Mouse (Mus musculus): ENCODE measurements at regions not wholly inside any gene's neighbourhood (a gene's known extent, or its start where the extent isn't known, plus 50 kb on each side); places are given as distances from the start of the nearest gene placed in this dataset.

DNA sequence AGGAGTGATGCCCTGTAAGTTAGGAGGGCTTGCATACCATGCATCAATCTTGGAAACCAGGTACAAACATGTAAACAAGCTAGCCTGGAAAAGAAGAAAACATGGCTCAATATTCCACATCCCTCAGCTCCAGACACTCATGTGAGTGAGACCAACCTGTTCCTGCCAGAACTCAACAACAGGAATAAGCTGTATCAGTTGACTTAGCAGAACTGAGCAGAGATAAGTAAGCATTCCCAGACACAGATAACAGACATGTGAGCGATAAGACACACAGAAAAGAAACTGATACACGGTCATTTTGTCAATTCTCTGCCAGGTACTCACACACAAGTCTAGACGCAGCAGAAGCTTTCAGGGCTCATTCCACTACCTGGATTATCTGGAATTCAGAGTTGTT lies 198.7 kb downstream of the Ibtk start:
- no peaks in the 10 kb centered on the region for H3K36me3 ChIP-seq (ENCODE audit: control insufficient read depth, insufficient read depth, low read length)
- H3K27me3 ChIP-seq (ENCODE audit: control insufficient read depth, insufficient read depth, low read length), result no peaks in the 10 kb centered on the region
- no peaks in the 10 kb centered on the region for H3K4me1 ChIP-seq (replicated peaks; ENCODE audit: control insufficient read depth, insufficient read depth, low read length)
- H3K4me3 ChIP-seq (ENCODE audit: low read depth, low read length), result no peak overlapping the region
- DNase-seq (ENCODE audit: low spot score) (no peak), ATAC-seq (ENCODE audit: low FRiP score) (no peak)
- H3K27ac ChIP-seq (ENCODE audit: low read depth, low read length), result no peak overlapping the region
- no peaks in the 10 kb centered on the region for H3K9me3 ChIP-seq (ENCODE audit: control insufficient read depth, low read length)
- 88% methylated on average over 3 of the region's 3 CpGs for WGBS
- no peak overlapping the region for H3K9ac ChIP-seq (ENCODE audit: low read depth, low read length)
- H3K4me2 ChIP-seq (replicated peaks; ENCODE audit: low read depth, low read length), result no peak overlapping the region

GRCm38 (mm10) chr9:85546226-85546625 lies 202.9 kb downstream of the Ibtk start:
- 85% methylated on average over 2 of the region's 2 CpGs for WGBS
- no peak for DNase-seq (ENCODE audit: low spot score)
- Histone ChIP-seq H3K9ac (ENCODE audit: low read depth, low read length) (no peak overlapping the region), H3K4me3 (ENCODE audit: low read depth, low read length) (no peak overlapping the region), H3K4me1 (replicated peaks; ENCODE audit: control insufficient read depth, insufficient read depth, low read length) (no peaks in the 10 kb centered on the region), H3K36me3 (ENCODE audit: control insufficient read depth, insufficient read depth, low read length) (no peaks in the 10 kb centered on the region), H3K27ac (ENCODE audit: low read depth, low read length) (no peak overlapping the region), H3K9me3 (ENCODE audit: control insufficient read depth, low read length) (no peaks in the 10 kb centered on the region), H3K4me2 (replicated peaks; ENCODE audit: low read depth, low read length) (no peak overlapping the region), H3K27me3 (ENCODE audit: control insufficient read depth, insufficient read depth, low read length) (no peaks in the 10 kb centered on the region)
- ATAC-seq (ENCODE audit: low FRiP score), result no peak

GRCm38 (mm10) chr9:85545566-85545965 lies 203.6 kb downstream of the Ibtk start:
- H3K27me3 ChIP-seq (ENCODE audit: control insufficient read depth, insufficient read depth, low read length), result no peaks in the 10 kb centered on the region
- H3K27ac ChIP-seq (ENCODE audit: low read depth, low read length), result no peak overlapping the region
- no peak overlapping the region for H3K4me3 ChIP-seq (ENCODE audit: low read depth, low read length)
- H3K36me3 ChIP-seq (ENCODE audit: control insufficient read depth, insufficient read depth, low read length), result no peaks in the 10 kb centered on the region
- no peak for ATAC-seq (ENCODE audit: low FRiP score)
- H3K4me2 ChIP-seq (replicated peaks; ENCODE audit: low read depth, low read length), result no peak overlapping the region
- no peaks in the 10 kb centered on the region for H3K9me3 ChIP-seq (ENCODE audit: control insufficient read depth, low read length)
- H3K4me1 ChIP-seq (replicated peaks; ENCODE audit: control insufficient read depth, insufficient read depth, low read length), result no peaks in the 10 kb centered on the region
- DNase-seq (ENCODE audit: low spot score), result no peak
- H3K9ac ChIP-seq (ENCODE audit: low read depth, low read length), result no peak overlapping the region
- WGBS, result 90% methylated on average over 1 of the region's 1 CpGs

DNA sequence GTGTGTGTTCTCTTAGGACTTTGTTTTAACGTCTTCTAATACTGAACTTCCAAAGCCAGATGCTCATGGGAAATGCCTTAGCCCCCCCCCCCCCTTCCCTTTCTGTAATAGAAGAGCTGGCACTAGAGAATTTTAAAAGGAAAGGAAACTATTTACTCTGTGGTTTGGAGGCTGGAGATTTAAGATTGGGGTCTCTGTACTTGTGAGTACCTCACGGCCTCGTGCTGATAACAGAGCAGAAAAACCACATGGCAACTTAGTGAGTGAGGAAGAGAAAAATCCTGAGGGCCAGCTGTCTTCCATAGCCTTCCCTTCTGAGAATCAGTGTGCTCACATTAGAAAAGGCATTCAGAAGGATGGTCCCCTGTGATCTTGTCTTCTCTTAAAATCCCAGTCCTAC lies 210.6 kb downstream of the Ibtk start:
- ATAC-seq (ENCODE audit: low FRiP score), result no peak
- 71% methylated on average over 3 of the region's 3 CpGs for WGBS
- no peak for DNase-seq (ENCODE audit: low spot score)
- Histone ChIP-seq H3K4me1 (replicated peaks; ENCODE audit: control insufficient read depth, insufficient read depth, low read length) (no peaks in the 10 kb centered on the region), H3K4me2 (replicated peaks; ENCODE audit: low read depth, low read length) (no peak overlapping the region), H3K36me3 (ENCODE audit: control insufficient read depth, insufficient read depth, low read length) (no peaks in the 10 kb centered on the region), H3K27ac (ENCODE audit: low read depth, low read length) (no peak overlapping the region), H3K27me3 (ENCODE audit: control insufficient read depth, insufficient read depth, low read length) (no peaks in the 10 kb centered on the region), H3K9me3 (ENCODE audit: control insufficient read depth, low read length) (no peaks in the 10 kb centered on the region), H3K9ac (ENCODE audit: low read depth, low read length) (no peak overlapping the region), H3K4me3 (ENCODE audit: low read depth, low read length) (no peak overlapping the region)

- ATAC-seq (ENCODE audit: low FRiP score), result no peak
- no peak for DNase-seq (ENCODE audit: low spot score)
- no peaks in the 10 kb centered on the region for H3K4me1 ChIP-seq (replicated peaks; ENCODE audit: control insufficient read depth, insufficient read depth, low read length)
- H3K27me3 ChIP-seq (ENCODE audit: control insufficient read depth, insufficient read depth, low read length), result no peaks in the 10 kb centered on the region
- no peak overlapping the region for H3K27ac ChIP-seq (ENCODE audit: low read depth, low read length)
- no peak overlapping the region for H3K9ac ChIP-seq (ENCODE audit: low read depth, low read length)
- H3K9me3 ChIP-seq (ENCODE audit: control insufficient read depth, low read length), result no peaks in the 10 kb centered on the region
- 91% methylated on average over 3 of the region's 3 CpGs for WGBS
- no peaks in the 10 kb centered on the region for H3K36me3 ChIP-seq (ENCODE audit: control insufficient read depth, insufficient read depth, low read length)
- no peak overlapping the region for H3K4me2 ChIP-seq (replicated peaks; ENCODE audit: low read depth, low read length)
- H3K4me3 ChIP-seq (ENCODE audit: low read depth, low read length), result no peak overlapping the region
These were observed 201.3 kb upstream of the Tent5a start for GRCm38 (mm10) chr9:85528421-85528820.

DNA sequence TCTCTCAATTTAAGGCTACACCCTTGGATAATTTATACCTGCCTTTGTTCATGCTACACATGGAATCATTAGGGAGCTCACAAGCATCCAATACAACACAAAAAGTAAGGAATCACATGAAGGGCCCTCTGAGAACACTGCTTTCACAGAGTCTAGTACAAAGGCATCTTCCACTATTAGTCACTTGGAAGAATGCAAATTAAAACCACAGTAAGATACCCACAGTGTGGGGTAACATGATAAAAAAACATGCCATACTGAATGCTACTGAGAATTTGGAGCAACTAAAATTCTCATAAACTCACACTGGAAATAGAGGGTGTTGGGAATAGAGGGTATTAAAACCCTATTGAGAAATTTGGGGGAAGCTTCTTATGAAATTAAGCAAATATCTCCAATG lies 197.6 kb upstream of the Tent5a start:
- Histone ChIP-seq H3K27me3 (ENCODE audit: control insufficient read depth, insufficient read depth, low read length) (no peaks in the 10 kb centered on the region), H3K9ac (ENCODE audit: low read depth, low read length) (no peak overlapping the region), H3K9me3 (ENCODE audit: control insufficient read depth, low read length) (no peaks in the 10 kb centered on the region), H3K4me1 (replicated peaks; ENCODE audit: control insufficient read depth, insufficient read depth, low read length) (no peaks in the 10 kb centered on the region), H3K27ac (ENCODE audit: low read depth, low read length) (no peak overlapping the region), H3K4me2 (replicated peaks; ENCODE audit: low read depth, low read length) (no peak overlapping the region), H3K36me3 (ENCODE audit: control insufficient read depth, insufficient read depth, low read length) (no peaks in the 10 kb centered on the region), H3K4me3 (ENCODE audit: low read depth, low read length) (no peak overlapping the region)
- DNase-seq (ENCODE audit: low spot score) (no peak), ATAC-seq (ENCODE audit: low FRiP score) (no peak)

DNA sequence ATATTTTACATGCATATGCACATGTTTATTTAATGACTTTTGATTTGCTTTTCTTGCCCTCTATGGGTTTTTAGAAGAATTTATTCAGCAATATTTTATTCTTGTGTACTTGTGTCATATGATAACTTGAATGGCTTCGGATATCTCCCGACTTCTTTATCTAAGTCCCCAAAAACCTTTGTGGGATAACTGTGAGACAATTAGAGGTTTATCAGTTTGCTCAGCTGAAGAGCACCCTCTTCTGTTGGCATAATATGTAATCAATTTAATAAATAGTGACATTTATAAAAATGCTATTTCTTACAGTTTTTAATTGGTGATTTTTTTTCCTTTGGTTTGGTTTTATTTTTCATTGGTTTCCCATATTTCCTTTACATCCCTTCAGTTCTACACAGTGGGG lies 194.2 kb upstream of the Tent5a start:
- H3K27ac ChIP-seq (ENCODE audit: low read depth, low read length), result no peak overlapping the region
- no peaks in the 10 kb centered on the region for H3K9me3 ChIP-seq (ENCODE audit: control insufficient read depth, low read length)
- no peak for DNase-seq (ENCODE audit: low spot score)
- H3K27me3 ChIP-seq (ENCODE audit: control insufficient read depth, insufficient read depth, low read length), result no peaks in the 10 kb centered on the region
- WGBS, result 90% methylated on average over 2 of the region's 2 CpGs
- H3K4me1 ChIP-seq (replicated peaks; ENCODE audit: control insufficient read depth, insufficient read depth, low read length), result no peaks in the 10 kb centered on the region
- H3K4me2 ChIP-seq (replicated peaks; ENCODE audit: low read depth, low read length), result no peak overlapping the region
- H3K9ac ChIP-seq (ENCODE audit: low read depth, low read length), result no peak overlapping the region
- no peak overlapping the region for H3K4me3 ChIP-seq (ENCODE audit: low read depth, low read length)
- no peak for ATAC-seq (ENCODE audit: low FRiP score)
- no peaks in the 10 kb centered on the region for H3K36me3 ChIP-seq (ENCODE audit: control insufficient read depth, insufficient read depth, low read length)

- Histone ChIP-seq H3K27ac (ENCODE audit: low read depth, low read length) (no peak overlapping the region), H3K27me3 (ENCODE audit: control insufficient read depth, insufficient read depth, low read length) (no peaks in the 10 kb centered on the region), H3K4me3 (ENCODE audit: low read depth, low read length) (no peak overlapping the region), H3K9ac (ENCODE audit: low read depth, low read length) (no peak overlapping the region), H3K9me3 (ENCODE audit: control insufficient read depth, low read length) (no peaks in the 10 kb centered on the region), H3K4me1 (replicated peaks; ENCODE audit: control insufficient read depth, insufficient read depth, low read length) (no peaks in the 10 kb centered on the region), H3K36me3 (ENCODE audit: control insufficient read depth, insufficient read depth, low read length) (no peaks in the 10 kb centered on the region), H3K4me2 (replicated peaks; ENCODE audit: low read depth, low read length) (no peak overlapping the region)
- 88% methylated on average over 6 of the region's 6 CpGs for WGBS
- ATAC-seq (ENCODE audit: low FRiP score), result no peak
- DNase-seq (ENCODE audit: low spot score), result no peak
These were observed 193.8 kb upstream of the Tent5a start for GRCm38 (mm10) chr9:85520941-85521340.

GRCm38 (mm10) chr9:85499006-85499405 lies 171.9 kb upstream of the Tent5a start:
- 75% methylated on average over 4 of the region's 4 CpGs for WGBS
- H3K4me1 ChIP-seq (replicated peaks; ENCODE audit: control insufficient read depth, insufficient read depth, low read length), result no peaks in the 10 kb centered on the region
- ATAC-seq (ENCODE audit: low FRiP score) (no peak), DNase-seq (ENCODE audit: low spot score) (no peak)
- no peak overlapping the region for H3K9ac ChIP-seq (ENCODE audit: low read depth, low read length)
- H3K4me2 ChIP-seq (replicated peaks; ENCODE audit: low read depth, low read length), result no peak overlapping the region
- H3K9me3 ChIP-seq (ENCODE audit: control insufficient read depth, low read length), result no peaks in the 10 kb centered on the region
- no peak overlapping the region for H3K27ac ChIP-seq (ENCODE audit: low read depth, low read length)
- no peaks in the 10 kb centered on the region for H3K27me3 ChIP-seq (ENCODE audit: control insufficient read depth, insufficient read depth, low read length)
- no peaks in the 10 kb centered on the region for H3K36me3 ChIP-seq (ENCODE audit: control insufficient read depth, insufficient read depth, low read length)
- no peak overlapping the region for H3K4me3 ChIP-seq (ENCODE audit: low read depth, low read length)

All from hindbrain, embryonic 11.5 days (tissue).